Mouse (Mus musculus) lung, adult 2 months (tissue): ENCODE results near the gene Bax.

ENCODE experiments used
- CTCF ChIP-seq: fragments of 200-500 bp; IDR thresholded peaks from 2 replicates; pipeline ENCODE4 v1.5.1; 2011; ENCODE audit warnings: mild to moderate bottlenecking, low read length, control low read depth; ENCODE audit not compliant: insufficient read depth
- POLR2A ChIP-seq: fragments of 200-500 bp; IDR thresholded peaks from 2 replicates; pipeline ENCODE4 v1.6.1; 2011; ENCODE audit warnings: low read depth, mild to moderate bottlenecking, control low read depth, low read length, borderline replicate concordance; ENCODE audit errors: extremely low read depth

GRCm38 (mm10) chr7:45481374-45481927 lies 14.8 kb upstream of the Bax start, which contains the start of gene Tulp2:
- TF ChIP-seq POLR2A: no peak
- no peak for TF ChIP-seq CTCF
